Mouse (Mus musculus) bone marrow macrophage, adult 2 months (primary cell): Measurements from ENCODE around the gene Zfp3. TPM values are rescaled to one million over a fixed set of nuclear protein-coding genes. Genes with fewer than 3 reads are reported as not detected.

Experiments used
- H3K27ac ChIP-seq: 2 replicates; pipeline ENCODE4 v1.5.1; 2012; ENCODE audit warnings: low read depth, low read length; ENCODE audit not compliant: insufficient read depth
- H3K4me1 ChIP-seq: 2 replicates; pipeline ENCODE4 v1.6.1; 2012; ENCODE audit warnings: low read length; ENCODE audit not compliant: control insufficient read depth, insufficient read depth
- H3K4me3 ChIP-seq: 2 replicates; pipeline ENCODE4 v1.5.1; 2012; ENCODE audit warnings: mild to moderate bottlenecking, low read length, moderate library complexity; ENCODE audit not compliant: insufficient read depth
- CTCF ChIP-seq: IDR thresholded peaks from 2 replicates; pipeline ENCODE4 v1.5.1; 2012; ENCODE audit warnings: low read depth, mild to moderate bottlenecking, low read length, moderate library complexity
- POLR2A ChIP-seq: IDR thresholded peaks from 2 replicates; pipeline ENCODE4 v1.6.1; 2012; ENCODE audit warnings: mild to moderate bottlenecking, low read depth, low read length, borderline replicate concordance
- polyA plus RNA-seq: library from polyadenylated mRNA; stranded (reverse); fragments of >200 nt; gene quantifications from 2 replicates; pipeline ENCODE4 v1.2.4, GENCODE M21; 2012; ENCODE audit not compliant: missing spikeins, insufficient read depth, insufficient read length

The Zfp3 gene
- polyA plus RNA-seq, 1 experiment, result 3.3 TPM

DNA sequence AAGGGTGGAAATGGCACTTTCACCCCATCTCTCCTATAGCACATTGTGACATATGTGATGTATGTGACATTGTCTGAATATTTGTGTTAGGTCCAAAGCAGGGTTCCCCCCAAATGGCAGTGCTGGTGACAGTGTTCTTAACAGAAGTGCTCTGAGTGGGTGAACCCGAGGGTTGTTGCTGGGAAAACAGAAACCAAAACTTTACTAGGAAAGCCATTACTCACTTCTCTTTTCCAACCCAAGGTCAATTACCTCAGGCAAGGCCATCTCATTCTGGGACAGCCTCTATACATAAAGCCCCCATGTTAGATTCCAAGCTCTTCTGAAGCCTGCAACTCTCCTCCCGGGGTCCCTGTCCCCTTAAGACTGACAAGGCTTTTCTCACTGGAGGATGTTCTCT lies 21.9 kb downstream of the Zfp3 start:
- peaks cover 50% of the 10 kb centered on the region for H3K4me1 ChIP-seq
- no peak for TF ChIP-seq CTCF
- TF ChIP-seq POLR2A, result no peak
- peak overlapping the region; percentile 21 for H3K4me3 ChIP-seq
- peak overlapping the region; percentile 89 for H3K27ac ChIP-seq

DNA sequence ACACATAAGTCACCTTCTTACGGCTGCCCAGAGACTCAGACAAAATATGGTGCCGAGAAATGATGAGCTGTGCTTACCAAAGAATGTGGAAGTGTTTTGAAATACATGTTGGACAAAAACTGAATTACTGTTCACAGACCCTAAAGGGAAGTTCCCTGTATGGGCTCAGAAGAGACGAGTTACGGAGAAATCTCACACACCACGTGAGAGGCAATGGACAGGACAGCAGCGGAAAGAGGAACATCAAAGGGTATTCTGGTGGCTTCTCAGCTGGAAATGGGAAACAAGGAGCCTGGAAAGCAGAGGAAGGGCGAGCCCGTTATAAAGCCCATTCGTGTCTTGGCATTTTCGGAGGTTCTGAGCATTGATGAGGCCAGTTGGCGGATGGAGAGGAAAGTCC lies 23.0 kb downstream of the Zfp3 start:
- peaks cover 60% of the 10 kb centered on the region for H3K4me1 ChIP-seq
- peak overlapping the region; percentile 90 for H3K27ac ChIP-seq
- H3K4me3 ChIP-seq, result peak overlapping the region; percentile 34; the same call in 1 of the 2 replicates
- no peak for TF ChIP-seq CTCF
- TF ChIP-seq POLR2A, result no peak

DNA sequence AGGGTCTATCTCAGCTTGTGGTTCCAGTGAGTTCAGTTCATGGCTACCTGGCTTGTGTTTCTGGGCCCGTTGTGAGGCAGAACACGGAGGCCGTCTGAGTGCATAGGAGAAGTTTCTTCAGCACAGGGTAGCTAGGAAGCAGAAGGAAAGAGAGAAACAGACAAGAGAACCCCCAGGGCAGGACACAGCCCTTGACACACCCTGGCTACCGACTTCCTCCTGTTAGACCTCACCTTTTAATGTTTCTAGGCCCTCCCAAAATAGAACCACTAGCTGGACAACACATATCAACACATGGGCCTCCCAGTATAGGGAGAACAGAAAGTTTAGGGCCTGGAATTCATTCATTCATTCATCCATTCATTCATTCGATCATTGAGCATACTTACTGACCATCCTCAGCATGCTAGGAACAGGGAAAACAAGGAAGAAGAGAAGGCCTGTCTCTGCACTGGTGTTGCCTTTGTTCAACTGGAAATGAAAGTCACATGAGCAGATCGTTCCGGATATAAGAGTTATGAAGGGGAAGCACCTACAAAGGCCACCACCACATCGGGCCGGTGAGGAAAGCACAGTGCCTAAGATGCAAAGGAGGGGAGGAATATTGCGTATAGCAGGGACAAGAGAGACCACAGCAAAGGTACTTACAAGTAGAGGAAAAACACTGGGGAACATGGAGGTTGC lies 25.1 kb downstream of the Zfp3 start:
- Histone ChIP-seq H3K4me3 (peak overlapping the region; percentile 55), H3K27ac (peak overlapping the region; percentile 90), H3K4me1 (peaks cover 65% of the 10 kb centered on the region)
- TF ChIP-seq CTCF (no peak), POLR2A (no peak)

DNA sequence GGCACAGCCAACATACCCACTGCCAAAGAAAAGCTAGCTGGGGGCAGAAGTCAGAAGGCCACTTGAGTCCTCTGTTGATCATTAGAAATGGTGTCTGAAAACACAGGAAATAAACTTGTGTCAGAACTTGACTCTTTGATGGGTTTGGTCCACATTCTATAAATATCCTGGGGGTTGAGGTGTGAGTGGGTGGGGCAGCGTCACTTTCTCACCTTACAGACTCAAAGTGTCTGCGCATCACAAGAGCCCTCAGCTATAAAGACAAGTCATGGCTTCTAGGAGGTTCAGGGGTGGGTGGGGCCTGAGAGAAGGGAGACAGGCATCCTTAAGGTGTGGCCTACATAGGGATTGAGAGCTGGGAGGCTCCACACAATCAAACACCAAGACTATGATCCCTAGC lies 26.4 kb downstream of the Zfp3 start:
- Histone ChIP-seq H3K4me3 (no peak overlapping the region), H3K4me1 (peaks cover 60% of the 10 kb centered on the region), H3K27ac (peak overlapping the region; percentile 90)
- TF ChIP-seq CTCF (no peak), POLR2A (no peak)

DNA sequence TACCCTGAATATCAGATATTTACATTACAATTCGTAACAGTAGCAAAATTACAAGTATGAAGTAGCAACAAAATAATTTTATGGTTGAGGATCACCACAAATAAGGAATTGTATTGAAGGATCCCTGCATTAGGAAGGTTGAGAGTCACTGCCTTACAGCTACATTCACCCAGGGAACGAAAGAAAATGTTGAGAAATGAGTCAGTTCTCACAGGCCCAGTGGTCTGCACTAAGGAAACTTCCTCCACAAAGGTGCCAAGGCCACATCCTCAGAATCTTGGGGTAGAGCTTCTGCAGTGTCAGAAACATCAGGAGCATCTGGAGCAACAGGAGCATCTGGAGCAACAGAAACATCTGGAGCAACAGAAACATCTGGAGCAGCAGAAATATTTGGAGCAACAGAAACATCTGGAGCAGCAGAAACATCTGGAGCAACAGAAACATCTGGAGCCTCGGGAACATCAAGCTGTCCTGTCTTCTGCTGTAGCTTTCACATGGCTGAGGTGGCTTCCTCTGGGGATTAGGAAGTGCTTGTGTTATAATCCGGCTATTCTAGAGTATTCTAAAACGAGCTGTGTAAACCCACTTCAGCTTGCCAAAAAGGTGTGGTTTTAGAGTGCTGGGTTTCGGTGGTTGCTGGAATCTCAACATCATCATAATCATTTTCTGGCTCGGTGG lies 27.0 kb downstream of the Zfp3 start:
- TF ChIP-seq CTCF, result no peak
- TF ChIP-seq POLR2A, result no peak
- Histone ChIP-seq H3K4me1 (peaks cover 58% of the 10 kb centered on the region), H3K27ac (peak overlapping the region; percentile 90), H3K4me3 (peak overlapping the region; percentile 12)

DNA sequence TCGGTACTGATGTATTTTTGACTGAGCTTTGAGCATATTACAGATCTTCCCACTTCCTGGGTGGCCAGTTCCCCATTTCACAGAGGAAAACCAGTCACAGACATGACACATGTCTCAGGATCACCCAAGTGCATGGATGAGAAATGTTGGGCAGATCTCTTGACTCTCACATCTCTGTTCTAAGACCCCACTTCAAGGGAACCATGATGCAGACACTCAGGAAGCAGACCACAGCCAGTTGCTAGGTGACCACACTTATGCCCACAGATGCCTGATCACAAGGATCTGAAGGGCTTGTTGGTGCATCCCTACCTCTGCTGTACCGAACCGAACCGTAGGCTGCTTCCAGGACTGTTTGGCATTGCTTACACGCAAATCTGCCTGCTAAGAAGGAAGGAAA lies 27.7 kb downstream of the Zfp3 start:
- TF ChIP-seq POLR2A, result no peak
- TF ChIP-seq CTCF, result no peak
- Histone ChIP-seq H3K27ac (peak overlapping the region; percentile 90), H3K4me1 (peaks cover 51% of the 10 kb centered on the region), H3K4me3 (no peak overlapping the region)

- TF ChIP-seq CTCF (no peak), POLR2A (no peak)
- no peak overlapping the region for H3K4me3 ChIP-seq
- peaks cover 48% of the 10 kb centered on the region for H3K4me1 ChIP-seq
- peak overlapping the region; percentile 90 for H3K27ac ChIP-seq
Observed at GRCm38 (mm10) chr11:70792409-70792808, 28.4 kb downstream of the Zfp3 start.

GRCm38 (mm10) chr11:70802208-70802864 lies 38.3 kb downstream of the Zfp3 start:
- Histone ChIP-seq H3K4me1 (peaks cover 43% of the 10 kb centered on the region), H3K4me3 (no peak overlapping the region), H3K27ac (peak overlapping the region; percentile 97)
- TF ChIP-seq POLR2A, result no peak
- no peak for TF ChIP-seq CTCF

- H3K4me1 ChIP-seq, result peaks cover 48% of the 10 kb centered on the region
- H3K4me3 ChIP-seq, result no peak overlapping the region
- H3K27ac ChIP-seq, result peak overlapping the region; percentile 97
- TF ChIP-seq POLR2A, result no peak
- no peak for TF ChIP-seq CTCF
Observed at GRCm38 (mm10) chr11:70802865-70803261, 38.9 kb downstream of the Zfp3 start.
